Mouse (Mus musculus): Measurements from ENCODE around the gene Sh3bp5. TPM values are rescaled to one million over a fixed set of nuclear protein-coding genes. Genes with fewer than 3 reads are reported as not detected.

The Sh3bp5 gene
- total RNA-seq, 2 experiments from 2014 or later = 44.4 to 47.3 TPM

DNA sequence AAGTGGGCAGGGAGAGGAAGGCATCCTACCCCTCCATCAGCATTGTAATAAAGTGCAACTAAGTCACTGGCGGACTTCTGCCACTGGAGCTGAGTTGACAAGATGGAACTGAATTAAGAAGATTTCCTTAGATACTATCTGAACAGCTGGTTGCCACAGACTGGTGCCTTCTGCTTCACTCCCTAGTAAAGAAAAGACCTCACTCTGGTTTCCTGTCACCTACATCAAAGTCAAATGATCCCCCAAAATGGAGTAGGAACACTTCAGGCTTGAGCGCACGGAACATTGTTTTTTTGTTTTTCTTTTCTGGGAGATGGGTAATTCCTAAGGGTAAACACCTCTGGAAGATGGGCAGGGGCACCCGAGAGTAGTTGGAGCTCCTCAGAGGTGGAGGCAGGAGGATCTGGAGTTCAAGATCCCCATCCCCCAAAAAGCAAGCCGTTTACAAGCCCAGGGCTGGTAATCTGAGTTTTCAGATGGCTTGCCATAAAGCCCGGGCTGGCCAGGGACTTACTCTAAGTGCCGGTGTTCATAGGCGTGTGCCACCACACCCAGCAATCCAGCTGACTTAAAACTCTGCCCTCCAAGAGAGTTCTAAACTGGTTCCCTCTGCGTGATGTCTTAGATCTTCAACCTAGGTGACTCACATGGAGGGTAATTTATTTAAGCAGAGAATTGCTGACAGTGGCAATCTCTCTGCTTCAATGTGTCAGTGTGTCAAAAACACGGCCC, 21.5 kb downstream of the Sh3bp5 start:
- intact Hi-C loops (cut with DNase I) = no loop called here
- no peak for DNase-seq

DNA sequence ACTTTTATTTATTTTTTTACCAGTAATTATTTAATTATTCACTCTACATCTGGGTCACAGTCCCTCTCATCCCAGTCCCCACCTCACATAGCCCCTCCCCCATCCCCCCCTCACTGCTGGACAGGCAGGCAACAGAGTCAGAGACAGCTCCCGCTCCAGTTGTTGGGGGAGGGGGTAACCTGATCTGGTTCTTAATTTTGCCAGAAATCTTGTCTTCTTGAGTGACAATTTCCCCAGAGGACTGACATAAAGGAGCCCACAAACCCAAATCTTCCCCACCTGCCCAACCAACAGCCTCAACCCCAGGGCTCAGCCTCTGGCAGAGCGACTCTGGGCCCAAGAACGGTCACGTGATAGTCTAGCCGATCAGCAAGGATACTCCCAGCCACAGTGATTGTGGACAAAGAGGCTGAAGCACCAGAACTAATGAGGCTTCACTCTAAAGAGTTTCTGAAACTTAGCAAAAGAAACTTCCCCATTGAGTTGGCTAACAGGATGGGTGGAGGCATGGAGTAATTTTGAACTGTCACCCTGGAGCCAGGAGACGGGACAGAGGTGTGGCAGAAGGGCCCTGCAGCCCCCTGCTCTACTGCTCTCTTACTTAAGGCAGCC, 22.3 kb downstream of the Sh3bp5 start:
- intact Hi-C loops (cut with DNase I) = no loop called here

DNA sequence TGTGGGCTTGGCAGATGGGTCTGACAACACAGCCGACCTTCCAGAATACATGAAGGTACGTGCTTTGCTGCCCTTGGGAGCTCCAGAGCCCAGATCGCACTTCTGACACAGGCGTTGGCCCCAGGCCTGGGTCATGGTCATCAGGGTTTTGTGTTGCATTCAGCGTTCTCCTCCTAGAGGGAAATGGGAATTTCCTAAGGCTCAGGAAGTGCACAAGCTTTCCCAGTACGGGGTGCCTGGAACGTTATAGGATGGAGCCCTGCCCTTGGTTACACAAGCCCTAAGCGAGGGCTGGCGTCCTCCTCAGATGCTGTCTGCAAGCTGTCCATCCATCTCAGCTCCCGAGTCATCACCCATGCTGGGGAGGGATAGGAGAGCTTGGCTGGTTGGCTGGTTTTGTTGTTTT, 23.2 kb downstream of the Sh3bp5 start:
- peak; percentile 64 to 67 for DNase-seq
- intact Hi-C loops (cut with DNase I) = no loop called here

More for the DNA sequence above, 22.3 kb downstream of the Sh3bp5 start:
- no peak for DNase-seq

DNA sequence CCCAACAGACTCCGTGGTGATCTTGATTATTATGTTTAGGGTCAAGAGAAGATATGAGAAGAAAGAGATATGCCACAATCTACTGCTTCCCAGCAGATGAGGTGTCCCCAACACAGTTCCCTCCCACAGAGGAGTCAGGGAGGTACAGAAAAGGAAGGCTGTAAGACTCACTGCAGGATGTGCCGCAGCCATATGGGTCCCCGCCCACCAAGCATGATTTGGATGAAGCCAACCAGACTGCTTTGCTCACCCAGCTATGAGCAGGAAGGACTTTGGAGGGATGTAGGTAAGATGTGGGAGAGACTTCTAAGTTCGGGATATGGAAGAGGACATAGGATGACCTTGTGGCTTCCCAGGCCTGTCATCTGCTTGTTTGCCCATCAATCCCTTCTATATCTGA, 25.1 kb downstream of the Sh3bp5 start:
- intact Hi-C loops (cut with DNase I) = no loop called here
- no peak for DNase-seq

DNA sequence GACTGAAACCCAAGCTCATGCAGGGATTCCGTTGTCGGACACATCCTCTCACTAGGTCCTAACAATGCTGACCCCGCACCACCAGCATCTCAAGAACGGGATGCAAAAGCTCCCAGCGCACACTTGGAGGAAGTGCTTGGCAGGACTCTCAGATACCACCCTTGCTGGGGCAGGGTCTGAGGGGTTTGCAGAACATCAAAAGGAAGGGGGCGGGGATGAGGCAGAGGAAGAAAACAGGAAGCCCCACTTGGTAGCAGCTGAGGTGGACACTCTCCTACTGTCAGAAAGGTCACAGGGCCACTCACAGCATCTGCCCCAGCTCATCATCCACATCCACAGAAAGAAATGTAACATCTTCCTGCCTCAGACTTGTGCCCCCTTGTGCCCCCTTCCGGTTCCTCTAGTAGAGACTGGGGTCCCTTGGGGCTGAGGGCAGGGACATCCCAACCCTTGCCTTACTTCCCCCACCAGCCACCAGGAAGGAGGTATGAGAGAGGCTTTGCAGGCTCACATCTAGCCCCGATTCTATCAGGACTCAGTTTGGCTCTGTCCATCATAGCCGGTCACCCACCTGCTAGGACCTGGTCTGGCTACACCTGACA, 25.7 kb downstream of the Sh3bp5 start:
- DNase-seq = no peak
- intact Hi-C loops (cut with DNase I) = no loop called here

DNA sequence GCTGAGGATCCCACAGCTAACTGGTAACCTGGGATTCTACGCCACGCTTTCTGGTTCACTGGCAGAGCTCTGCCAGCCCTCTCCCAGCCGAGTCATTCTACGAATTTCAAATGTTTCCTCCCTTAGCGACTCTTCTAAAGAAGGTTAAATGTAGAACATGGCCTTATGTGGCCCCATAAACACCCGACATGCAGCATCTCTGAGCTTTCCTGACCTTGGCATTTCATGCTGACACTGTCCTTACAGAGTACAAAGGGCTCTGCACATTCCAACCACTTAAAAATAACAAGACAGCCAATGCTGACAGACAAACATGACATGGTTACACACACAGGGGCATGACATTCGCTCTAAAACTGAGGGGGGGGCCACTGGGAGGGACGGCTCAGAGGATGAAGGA, 27.2 kb downstream of the Sh3bp5 start:
- intact Hi-C loops (cut with DNase I) = no loop called here
- no peak for DNase-seq

DNA sequence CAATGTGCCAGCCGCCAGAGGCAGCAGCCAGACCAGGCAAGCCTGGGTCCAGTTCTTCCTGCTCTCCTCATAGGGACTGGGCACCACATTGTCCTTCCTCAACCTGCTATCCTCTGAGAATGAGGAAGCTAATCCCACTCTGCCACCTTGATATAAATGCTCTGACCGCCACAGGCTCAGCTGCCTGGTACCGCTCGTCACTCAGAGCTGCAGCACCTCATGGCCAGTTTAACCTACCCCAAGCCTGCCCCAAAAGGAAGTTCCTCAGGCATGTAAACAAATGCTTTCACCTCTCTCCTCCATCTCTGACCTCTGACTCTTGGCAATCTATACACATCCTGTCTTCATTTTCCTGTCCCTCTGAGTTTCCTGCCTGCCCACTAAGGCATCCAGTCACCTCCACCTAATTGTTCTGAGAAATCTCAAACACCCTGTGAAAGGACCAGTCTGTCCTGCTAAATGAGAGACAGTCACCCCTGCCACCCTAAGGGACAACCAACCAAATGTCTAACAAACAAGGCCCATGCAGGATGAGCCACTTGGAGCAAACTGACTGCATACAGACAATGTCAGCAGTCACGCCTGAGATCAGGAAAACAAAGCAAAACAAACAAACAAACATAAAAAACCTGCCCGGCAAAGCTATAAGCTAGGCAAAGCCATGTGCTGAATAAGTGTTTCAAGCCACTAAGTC, 27.8 kb downstream of the Sh3bp5 start:
- no peak for DNase-seq
- intact Hi-C loops (cut with DNase I) = no loop called here

DNA sequence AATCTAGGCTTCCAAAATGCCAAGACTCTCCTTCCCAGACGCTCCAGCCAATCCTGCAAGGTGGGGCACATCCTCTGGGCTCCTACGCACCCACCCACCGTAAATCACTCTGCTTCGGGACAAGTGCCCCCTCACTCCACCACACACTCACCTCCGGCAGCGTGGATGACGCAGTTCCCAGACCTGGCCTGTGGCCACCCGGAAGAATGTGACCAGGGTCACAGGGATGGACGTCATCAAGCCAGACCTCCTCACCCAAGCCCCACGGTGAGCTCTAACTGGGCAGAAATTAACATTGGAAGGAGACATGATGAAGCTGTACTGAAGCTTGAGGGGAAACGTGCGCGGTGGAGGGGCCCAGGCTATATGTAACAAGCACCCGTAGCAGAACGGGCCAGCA, 28.7 kb downstream of the Sh3bp5 start:
- intact Hi-C loops (cut with DNase I) = no loop called here
- DNase-seq = no peak

DNA sequence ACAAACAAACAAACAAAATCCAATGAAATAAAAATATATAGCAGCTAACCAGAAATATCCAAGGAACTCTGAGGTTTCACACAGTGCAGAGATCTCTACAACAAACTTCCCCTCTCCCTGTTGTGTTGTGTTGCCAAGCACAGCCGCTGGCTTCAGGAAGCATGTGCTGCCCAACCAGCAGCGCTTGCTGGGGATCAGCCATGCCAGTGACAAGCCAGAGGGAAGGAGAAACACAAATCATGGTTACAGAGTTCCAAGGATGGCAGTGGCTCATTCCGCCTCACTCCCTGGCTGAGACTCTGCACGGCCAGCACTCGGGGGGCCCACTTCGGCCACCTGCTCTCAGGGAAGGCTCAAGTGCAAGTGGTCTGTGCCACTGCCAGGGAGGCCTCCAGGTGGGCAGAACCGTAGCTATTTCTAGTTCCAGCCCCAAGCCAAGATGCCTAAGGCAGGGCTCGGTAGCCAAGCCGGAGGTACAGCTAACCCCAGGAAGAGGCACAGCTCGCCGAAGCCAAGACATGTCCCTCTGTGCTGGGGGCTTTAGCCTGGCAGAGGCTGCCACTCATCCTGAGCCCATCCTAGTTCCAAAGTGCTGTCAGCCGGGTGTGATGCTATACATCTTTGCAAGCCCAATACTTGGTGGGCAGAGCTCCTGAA, 29.6 kb downstream of the Sh3bp5 start:
- intact Hi-C loops (cut with DNase I) = no loop called here
- DNase-seq = no peak

DNA sequence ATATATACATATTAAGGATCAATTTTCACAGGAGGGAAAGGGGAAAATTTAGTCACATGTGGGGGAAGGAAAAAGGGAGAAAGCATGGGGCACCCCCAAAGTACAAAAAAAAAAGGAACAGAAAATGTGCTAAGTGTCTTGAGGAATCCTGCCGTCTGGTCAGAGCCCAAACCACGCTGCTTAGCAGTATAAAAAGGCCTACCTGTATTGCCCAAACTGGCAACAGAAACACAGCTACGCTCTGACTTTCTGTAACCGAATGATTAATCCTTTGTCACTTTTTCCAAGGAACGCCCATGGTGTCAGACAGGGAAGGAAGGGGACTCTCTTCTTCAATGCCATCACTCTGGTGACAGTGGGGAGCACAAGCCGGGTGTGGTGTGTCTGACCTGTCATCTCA, 30.2 kb downstream of the Sh3bp5 start:
- no peak for DNase-seq

DNA sequence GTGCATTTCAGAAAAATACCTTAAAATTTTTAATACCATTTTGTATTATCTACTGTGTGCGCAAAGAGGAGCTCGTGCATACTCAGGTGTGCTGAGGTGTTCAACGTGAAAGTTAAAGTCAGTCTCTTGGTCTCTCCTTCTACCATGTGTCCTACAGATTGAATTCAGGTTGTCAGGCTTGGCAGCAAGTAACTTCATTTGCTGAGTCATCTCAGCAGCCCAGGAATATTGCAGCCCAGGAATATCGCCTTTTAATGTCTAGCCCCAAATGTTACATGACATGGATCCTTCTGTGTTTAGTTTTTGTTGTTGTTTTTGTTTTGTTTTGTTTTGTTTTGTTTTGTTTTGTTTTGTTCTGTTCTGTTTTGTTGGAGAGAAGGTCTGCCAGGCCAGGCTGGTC, 31.2 kb downstream of the Sh3bp5 start:
- intact Hi-C loops (cut with DNase I) = no loop called here
- DNase-seq = no peak

More for the DNA sequence above, 30.2 kb downstream of the Sh3bp5 start:
- intact Hi-C loops (cut with DNase I) = no loop called here

DNA sequence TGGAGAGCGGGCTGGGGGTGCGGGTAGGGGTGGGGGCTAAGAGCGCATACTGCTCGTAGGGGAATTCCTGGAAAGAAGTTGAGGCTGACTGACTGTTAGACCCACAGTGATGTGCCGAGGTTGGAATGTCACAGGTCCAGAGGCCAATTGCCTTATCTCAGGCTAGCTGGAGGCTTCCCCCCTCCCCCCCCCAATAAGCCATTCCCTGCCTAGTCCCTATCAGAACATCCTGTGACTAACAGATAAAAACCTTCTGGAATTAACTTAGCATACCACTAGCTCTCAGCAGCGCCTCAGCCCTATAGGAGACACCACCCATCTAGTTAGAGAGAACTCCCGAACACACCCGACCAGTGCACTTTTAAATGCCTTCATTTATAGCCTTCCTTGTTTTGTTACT, 31.9 kb downstream of the Sh3bp5 start:
- DNase-seq = no peak

DNA sequence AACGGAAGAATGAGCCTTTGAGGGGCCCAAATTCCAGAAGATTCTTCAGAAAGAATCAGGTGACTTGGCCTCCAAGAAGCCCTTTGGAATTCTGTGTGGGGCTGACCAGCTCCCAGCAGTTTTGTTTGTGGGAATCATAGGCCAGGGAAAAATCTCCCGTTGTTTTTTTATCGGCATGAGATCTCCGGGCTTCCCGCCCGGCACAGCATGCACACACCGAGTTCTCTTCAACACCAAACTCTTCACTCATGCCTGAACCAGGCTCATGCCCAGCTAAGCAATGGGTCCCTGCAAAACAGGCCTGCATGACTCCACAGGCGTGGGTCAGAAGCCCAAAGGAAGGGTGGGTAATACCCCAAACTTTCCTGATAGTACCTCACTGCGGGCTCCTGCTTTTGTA, 32.3 kb downstream of the Sh3bp5 start:
- DNase-seq = no peak
- intact Hi-C loops (cut with DNase I) = no loop called here

More for the DNA sequence above, 31.9 kb downstream of the Sh3bp5 start:
- intact Hi-C loops (cut with DNase I) = no loop called here

DNA sequence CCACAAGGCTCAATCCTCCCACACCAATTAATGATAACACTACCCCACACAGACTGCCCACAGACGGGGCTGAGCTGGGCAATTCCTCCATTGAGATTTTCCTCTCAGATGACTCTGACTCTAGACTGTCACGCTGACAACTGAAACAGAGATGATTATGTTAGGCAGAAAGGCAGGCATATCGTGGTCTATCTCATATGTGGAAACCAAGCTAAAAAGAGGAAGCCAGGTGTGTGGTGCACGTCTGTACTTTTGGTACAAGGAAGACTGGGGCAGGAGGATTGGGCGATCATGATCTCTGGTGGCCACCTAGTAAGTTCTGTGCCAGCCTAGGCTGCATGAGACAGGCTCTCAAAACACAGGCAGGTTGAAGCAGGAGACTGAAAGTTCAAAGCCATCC, 33.2 kb downstream of the Sh3bp5 start:
- DNase-seq = no peak
- intact Hi-C loops (cut with DNase I) = no loop called here

DNA sequence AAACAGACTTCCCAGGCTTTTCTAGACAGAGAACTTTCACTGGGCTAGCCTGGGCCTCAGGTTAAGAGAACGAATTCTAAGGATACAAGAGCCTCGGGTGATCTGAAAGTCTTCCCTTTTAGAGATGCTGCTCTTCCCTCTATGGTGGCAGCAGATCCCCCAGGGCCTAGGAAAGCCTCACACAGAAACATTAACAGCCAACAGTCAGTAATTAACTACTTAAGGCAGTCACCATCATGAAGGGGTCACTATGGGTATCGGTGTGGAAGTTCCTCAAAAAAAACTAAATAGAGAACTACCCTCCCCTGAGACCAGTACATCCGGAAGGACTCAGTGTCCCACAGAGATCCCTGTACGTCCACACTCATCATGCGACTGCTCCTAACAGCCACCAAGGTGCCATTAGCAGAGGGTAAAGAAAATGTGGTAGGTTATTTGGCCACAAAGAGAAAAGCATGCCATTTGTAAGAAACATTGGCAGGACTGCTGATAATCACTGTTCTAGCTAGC, 33.9 kb downstream of the Sh3bp5 start:
- intact Hi-C loops (cut with DNase I) = no loop called here

DNA sequence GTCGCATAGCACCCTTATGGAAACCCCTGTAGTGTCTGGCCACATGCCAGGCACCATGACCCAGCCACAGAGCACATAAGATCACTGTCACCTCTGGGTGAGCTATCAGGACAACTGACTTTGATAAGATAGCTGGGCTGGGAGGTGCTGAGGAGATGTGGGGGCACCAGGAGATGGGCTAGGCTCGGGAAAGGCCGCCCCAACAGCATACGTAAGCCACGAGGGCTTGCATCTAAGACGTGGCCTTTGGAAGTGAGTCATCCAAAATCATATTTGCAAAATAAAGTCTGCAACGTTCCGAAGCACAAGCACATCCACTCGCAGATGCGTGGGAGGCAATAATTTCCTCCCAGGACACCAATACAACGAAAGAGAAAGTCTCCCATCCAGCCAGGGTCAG, 35.0 kb downstream of the Sh3bp5 start:
- intact Hi-C loops (cut with DNase I) = no loop called here
- no peak for DNase-seq

More for the DNA sequence above, 33.9 kb downstream of the Sh3bp5 start:
- no peak for DNase-seq

DNA sequence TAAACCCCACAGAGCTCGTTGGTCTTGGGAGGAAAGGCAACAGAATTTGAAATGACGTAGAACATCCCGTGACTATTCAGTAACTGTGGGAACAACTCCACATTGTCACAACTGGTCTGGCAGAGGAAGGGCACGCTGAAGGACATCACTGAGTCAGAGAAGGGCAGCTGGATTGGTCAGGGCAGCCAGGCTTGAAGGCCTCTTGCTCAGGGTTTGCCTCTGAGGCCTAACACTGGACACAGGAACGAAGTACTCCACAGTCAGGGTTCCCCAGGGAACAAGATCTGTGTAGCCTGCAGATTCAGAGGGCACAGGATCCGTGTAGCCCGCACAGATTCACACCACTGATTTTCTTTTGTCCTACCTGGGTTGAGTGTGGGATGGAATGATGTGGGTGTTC, 35.6 kb downstream of the Sh3bp5 start:
- DNase-seq = no peak
- intact Hi-C loops (cut with DNase I) = no loop called here

DNA sequence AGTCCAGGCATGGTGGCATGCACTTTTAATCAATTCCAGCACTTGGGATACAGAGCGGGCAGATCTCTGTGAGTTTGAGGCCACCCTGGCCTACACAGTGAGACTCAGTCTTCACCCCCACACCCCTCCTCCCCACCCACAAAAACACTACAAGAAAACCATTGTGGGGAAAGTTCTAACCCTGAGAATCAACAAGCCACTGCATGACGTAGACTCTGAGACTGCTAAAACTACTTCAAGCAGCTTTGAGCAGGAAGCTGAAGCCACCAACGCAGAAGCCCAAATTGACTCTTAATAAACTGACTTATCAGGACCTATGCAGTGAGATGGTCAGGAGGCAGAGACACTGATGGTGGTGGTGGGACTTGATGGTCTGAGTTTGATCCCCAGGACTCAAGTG, 36.6 kb downstream of the Sh3bp5 start:
- intact Hi-C loops (cut with DNase I) = no loop called here
- no peak for DNase-seq

DNA sequence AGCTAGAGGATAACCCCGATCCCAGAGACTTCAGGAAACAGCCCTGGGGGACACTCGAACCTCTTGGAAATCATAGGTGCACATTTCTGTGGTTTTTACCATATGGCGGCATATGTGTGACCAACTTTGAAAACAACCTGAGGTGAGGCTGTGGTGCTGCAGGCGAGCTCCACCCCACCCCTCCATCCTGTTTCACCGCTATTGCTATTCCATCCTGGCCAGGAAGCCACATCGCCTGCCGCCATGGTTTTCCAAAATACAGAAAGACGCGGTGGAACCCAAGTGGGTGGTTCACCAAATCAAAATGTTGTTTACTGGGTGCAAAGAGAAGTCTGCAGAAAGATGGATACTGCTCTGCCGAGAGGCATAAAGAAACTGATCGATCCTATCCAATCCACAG, 37.1 kb downstream of the Sh3bp5 start:
- intact Hi-C loops (cut with DNase I) = no loop called here
- DNase-seq = no peak

DNA sequence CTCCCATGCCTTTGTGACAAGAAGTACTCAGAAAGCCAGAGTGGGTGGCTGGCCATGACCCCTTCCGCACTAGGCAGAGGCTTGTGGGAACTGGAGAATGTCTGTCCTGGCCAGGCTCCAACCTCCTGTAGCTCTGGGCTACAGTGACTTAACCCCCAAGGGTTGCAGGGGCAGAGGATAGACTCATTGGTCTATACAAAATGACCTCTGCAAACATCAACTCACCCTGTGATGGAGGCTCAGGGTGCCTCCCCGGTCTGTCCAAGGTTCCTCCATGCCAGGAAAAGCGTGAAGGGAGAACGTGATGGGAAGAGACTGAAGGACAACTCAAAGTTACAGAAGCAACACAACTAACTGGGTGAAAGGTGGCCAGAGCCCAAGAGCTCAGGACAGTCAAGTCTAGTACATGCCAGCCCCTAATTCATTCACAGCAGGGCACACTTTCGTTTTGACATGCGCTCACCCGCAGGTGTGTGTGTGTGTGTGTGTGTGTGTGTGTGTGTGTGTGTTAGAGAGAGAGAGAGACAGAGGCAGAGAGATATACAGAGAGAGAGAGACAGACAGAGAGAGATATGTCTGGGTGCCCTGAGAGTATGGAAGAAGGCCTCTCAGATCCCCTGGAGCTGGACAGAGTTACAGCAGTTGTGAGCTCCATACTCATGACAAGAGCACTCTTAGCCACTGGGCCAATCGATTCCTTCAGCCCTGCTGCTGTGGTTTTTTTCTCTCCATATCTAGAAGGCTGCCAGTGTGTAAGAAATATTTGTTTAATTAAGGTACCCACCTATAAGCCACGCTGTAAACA, 37.9 kb downstream of the Sh3bp5 start:
- peak; percentile 57 to 67 for DNase-seq
- intact Hi-C loops (cut with DNase I) = no loop called here

All from heart, postnatal 14 days (tissue).